Mouse (Mus musculus) brain, embryonic 14.5 days (tissue): Measurements from ENCODE around the gene Clic6.

Experiments used
- CTCF ChIP-seq: fragments of 200-500 bp; IDR thresholded peaks from 2 replicates; pipeline ENCODE4 v1.5.1; 2012; ENCODE audit warnings: inconsistent platforms, mild to moderate bottlenecking, moderate library complexity, borderline replicate concordance; ENCODE audit not compliant: insufficient read depth, insufficient read length; ENCODE audit errors: extremely low read depth
- POLR2A ChIP-seq: fragments of 200-500 bp; IDR thresholded peaks from 2 replicates; pipeline ENCODE4 v1.6.1; 2012; ENCODE audit warnings: mild to moderate bottlenecking, inconsistent platforms, borderline replicate concordance; ENCODE audit not compliant: poor library complexity, insufficient read depth, insufficient read length, severe bottlenecking; ENCODE audit errors: extremely low read depth

DNA sequence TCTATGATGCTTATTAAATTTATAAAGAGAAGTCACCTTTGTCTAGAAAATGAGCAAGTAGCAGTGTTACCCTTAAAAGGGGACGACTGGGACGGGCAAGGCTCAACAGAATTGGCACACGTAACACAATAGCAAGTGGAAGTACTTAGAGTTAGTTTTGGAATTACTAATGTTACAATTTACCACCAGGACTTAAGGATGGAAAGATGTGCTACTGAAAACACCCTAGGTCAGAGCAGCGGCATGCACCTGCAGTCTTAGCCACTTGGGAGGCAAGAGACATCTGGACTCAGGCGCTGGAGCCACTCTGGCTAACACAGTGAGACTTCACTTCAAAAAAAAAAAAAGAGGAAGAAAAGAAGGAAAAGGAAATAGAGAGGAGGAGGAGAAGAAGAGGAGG is 29.6 kb upstream of the Clic6 start:
- no peak for TF ChIP-seq CTCF
- no peak for TF ChIP-seq POLR2A
